Mouse (Mus musculus) small intestine, adult 2 months (tissue): ENCODE results near the gene Gpr107.

Experiments
- CTCF ChIP-seq: fragments of 200-500 bp; IDR thresholded peaks from 2 replicates; pipeline ENCODE4 v1.5.1; 2012; ENCODE audit warnings: low read depth, mild to moderate bottlenecking, control low read depth, inconsistent platforms, low read length, moderate library complexity, mixed read lengths; ENCODE audit not compliant: insufficient replicate concordance, insufficient read length; ENCODE audit errors: extremely low read depth
- POLR2A ChIP-seq: fragments of 200-500 bp; IDR thresholded peaks from 2 replicates; pipeline ENCODE4 v1.6.1; 2012; ENCODE audit warnings: low read depth, mild to moderate bottlenecking, control low read depth, inconsistent platforms, low read length, moderate library complexity

- TF ChIP-seq POLR2A (no peak), CTCF (no peak)
Measured at GRCm38 (mm10) chr2:31156846-31157245, 4.7 kb downstream of the Gpr107 start.
